Mouse (Mus musculus) heart, embryonic 13.5 days (tissue): Measurements from ENCODE around the gene Fpgs. TPM values are rescaled to one million over a fixed set of nuclear protein-coding genes. Genes with fewer than 3 reads are reported as not detected.
A peak's percentile ranks its signal among the peaks of the same experiment; 100 is the strongest.

Experiments used
- ATAC-seq: fragments of 200-750 bp; cut with Nextera tagmentation; 2 replicates; pipeline ENCODE4 v1.8.0; 2017; ENCODE audit warnings: moderate TSS enrichment; ENCODE audit not compliant: insufficient number of reproducible peaks, low FRiP score, low TSS enrichment; ENCODE audit errors: extremely low read depth
- H3K27ac ChIP-seq: fragments of 300-500 bp; sonication (generic); replicated peaks from 2 replicates; pipeline ENCODE4 v1.5.1; 2015; ENCODE audit warnings: moderate library complexity, mild to moderate bottlenecking, inconsistent platforms
- H3K27me3 ChIP-seq: fragments of 300-500 bp; sonication (generic); replicated peaks from 2 replicates; pipeline ENCODE4 v1.6.1; 2015; ENCODE audit warnings: mild to moderate bottlenecking, inconsistent platforms
- H3K36me3 ChIP-seq: fragments of 300-500 bp; sonication (generic); 2 replicates; pipeline ENCODE4 v1.6.1; 2015; ENCODE audit warnings: mild to moderate bottlenecking, inconsistent platforms
- H3K4me1 ChIP-seq: fragments of 300-500 bp; sonication (generic); 2 replicates; pipeline ENCODE4 v1.6.1; 2015; ENCODE audit warnings: inconsistent platforms
- H3K4me2 ChIP-seq: fragments of 300-500 bp; sonication (generic); 2 replicates; pipeline ENCODE4 v1.6.1; 2015; ENCODE audit warnings: inconsistent platforms, mild to moderate bottlenecking, moderate library complexity
- H3K4me3 ChIP-seq: fragments of 300-500 bp; sonication (generic); 2 replicates; pipeline ENCODE4 v1.5.1; 2015; ENCODE audit warnings: moderate library complexity, mild to moderate bottlenecking, inconsistent platforms
- H3K9ac ChIP-seq: fragments of 300-500 bp; sonication (generic); 2 replicates; pipeline ENCODE4 v1.6.1; 2015; ENCODE audit warnings: inconsistent platforms, mild to moderate bottlenecking, moderate library complexity
- H3K9me3 ChIP-seq: fragments of 300-500 bp; sonication (generic); 2 replicates; pipeline ENCODE4 v1.6.1; 2016; ENCODE audit warnings: inconsistent platforms
- WGBS: fragments of 180-500 bp; shearing (Covaris S2); methylation state at CpG from one replicate; pipeline ENCODE4 v1.1.7; 2015; ENCODE audit warnings: mixed read lengths; 5-methylcytosine and 5-hydroxymethylcytosine counted together
- polyA plus RNA-seq: library from polyadenylated mRNA; unstranded; fragments of >200 nt; fragmentation: Nextera tagmentation; extraction: Ambion mirVana; gene quantifications from 2 replicates; pipeline ENCODE4 v1.2.1, GENCODE M21; 2015

The Fpgs gene
- polyA plus RNA-seq, 1 experiment from 2014 or later = 21.3 TPM

DNA sequence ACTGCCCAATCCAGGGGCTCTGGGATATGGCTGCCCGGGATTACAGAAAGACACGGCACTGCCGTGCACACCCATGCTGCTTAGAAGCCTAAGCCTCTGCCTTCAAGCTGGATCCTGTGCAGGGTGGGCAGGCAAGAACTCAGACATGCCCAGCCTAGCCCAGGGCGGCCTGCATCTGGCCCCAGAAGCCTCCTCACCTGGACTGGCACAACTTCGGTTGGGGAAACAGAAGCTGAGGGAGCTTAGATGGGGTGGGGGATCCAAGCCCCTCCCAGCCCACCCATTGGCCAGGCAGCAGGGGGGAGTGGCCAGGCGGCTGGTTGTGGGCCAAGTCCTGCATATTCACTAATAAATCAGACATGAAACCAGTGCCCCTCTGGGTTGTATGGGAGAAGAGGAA lies 22.2 kb downstream of the Fpgs start:
- 71% methylated on average over 6 of the region's 6 CpGs for WGBS
- Histone ChIP-seq H3K9ac (no peak overlapping the region), H3K9me3 (no peaks in the 10 kb centered on the region), H3K27ac (0 out of 2 replicates have a peak overlapping the region, but pooled peaks have one; percentile 85), H3K27me3 (no peaks in the 10 kb centered on the region), H3K4me1 (peaks cover 33% of the 10 kb centered on the region), H3K4me2 (no peak overlapping the region), H3K4me3 (no peak overlapping the region), H3K36me3 (peaks cover 98% of the 10 kb centered on the region)
- no peak for ATAC-seq

DNA sequence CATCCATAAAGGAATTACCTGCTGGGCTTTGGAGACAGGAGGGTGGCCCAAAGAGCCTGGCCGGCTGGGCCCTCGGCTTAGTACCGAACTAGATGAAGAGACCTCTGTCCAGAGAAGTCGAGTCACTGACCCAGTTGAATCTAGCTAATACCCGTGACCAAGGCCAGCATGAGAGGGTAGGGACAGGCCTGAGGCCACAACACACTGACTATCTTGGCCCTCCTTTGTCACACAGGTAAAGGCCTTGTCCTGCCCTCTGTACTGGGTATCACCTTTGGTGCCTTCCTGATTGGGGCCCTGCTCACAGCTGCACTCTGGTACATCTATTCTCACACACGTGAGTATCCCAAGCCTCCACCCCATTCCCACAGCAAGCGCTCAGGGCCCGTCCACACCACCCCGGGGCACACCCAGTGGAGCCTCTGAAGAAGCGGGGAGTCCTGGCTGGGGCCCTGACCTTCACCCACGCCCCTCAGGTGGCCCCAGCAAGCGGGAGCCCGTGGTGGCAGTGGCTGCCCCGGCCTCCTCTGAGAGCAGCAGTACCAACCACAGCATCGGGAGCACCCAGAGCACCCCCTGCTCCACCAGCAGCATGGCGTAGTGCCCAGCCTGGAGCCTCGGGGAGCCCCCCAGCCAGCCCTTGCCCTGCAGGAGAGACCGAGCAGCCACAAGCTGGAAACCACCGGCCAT lies 22.8 kb downstream of the Fpgs start:
- Histone ChIP-seq H3K4me2 (no peak overlapping the region), H3K27ac (peak overlapping the region; percentile 85), H3K36me3 (peaks cover 98% of the 10 kb centered on the region), H3K9ac (peak overlapping the region; percentile 64; the same call in 1 of the 2 replicates), H3K4me1 (peaks cover 33% of the 10 kb centered on the region), H3K4me3 (no peak overlapping the region), H3K27me3 (no peaks in the 10 kb centered on the region), H3K9me3 (no peaks in the 10 kb centered on the region)
- WGBS = 88% methylated on average over 19 of the region's 19 CpGs
- no peak; the same call in 1 of the 2 replicates for ATAC-seq

- no peaks in the 10 kb centered on the region for H3K9me3 ChIP-seq
Measured at GRCm38 (mm10) chr2:32680051-32680451, 23.9 kb downstream of the Fpgs start.

DNA sequence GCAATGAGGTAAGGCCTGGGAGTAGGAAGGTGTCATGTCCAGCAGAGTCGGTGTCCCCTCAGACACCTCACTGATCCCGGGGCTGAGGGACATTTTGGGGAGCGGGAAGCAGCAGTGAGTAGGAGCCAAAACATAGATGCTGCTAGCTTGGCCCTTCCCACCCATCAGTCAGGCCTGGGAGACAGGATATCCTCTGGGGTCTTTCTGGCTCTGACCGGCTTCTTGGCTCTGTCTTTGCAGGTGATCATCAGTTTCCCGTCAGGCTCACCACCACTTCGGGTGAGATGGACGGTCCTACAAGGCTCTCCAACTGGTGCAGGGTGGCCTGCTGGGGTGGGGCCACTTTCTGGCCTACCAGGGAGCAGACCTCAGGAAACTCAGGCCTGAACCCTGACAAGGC lies 26.3 kb downstream of the Fpgs start:
- no peak for ATAC-seq

More at GRCm38 (mm10) chr2:32680051-32680451, 23.9 kb downstream of the Fpgs start:
- Histone ChIP-seq H3K4me2 (no peak overlapping the region), H3K4me1 (peaks cover 33% of the 10 kb centered on the region), H3K9ac (peak overlapping the region; percentile 64), H3K27me3 (no peaks in the 10 kb centered on the region), H3K27ac (peak overlapping the region; percentile 85), H3K36me3 (peaks cover 98% of the 10 kb centered on the region), H3K4me3 (no peak overlapping the region)
- WGBS = 19% methylated on average over 7 of the region's 7 CpGs
- 0 out of 2 replicates have a peak, but pooled peaks have one; percentile 26 for ATAC-seq

GRCm38 (mm10) chr2:32676821-32677220 lies 27.1 kb downstream of the Fpgs start:
- H3K27me3 ChIP-seq = no peaks in the 10 kb centered on the region
- H3K4me3 ChIP-seq = no peak overlapping the region
- H3K9me3 ChIP-seq = no peaks in the 10 kb centered on the region
- no peak for ATAC-seq
- H3K9ac ChIP-seq = no peak overlapping the region
- H3K36me3 ChIP-seq = peaks cover 98% of the 10 kb centered on the region
- WGBS = 88% methylated on average over 3 of the region's 3 CpGs
- H3K4me1 ChIP-seq = peaks cover 50% of the 10 kb centered on the region
- no peak overlapping the region for H3K27ac ChIP-seq
- no peak overlapping the region for H3K4me2 ChIP-seq

More for the DNA sequence above, 26.3 kb downstream of the Fpgs start:
- Histone ChIP-seq H3K27ac (no peak overlapping the region), H3K36me3 (peaks cover 98% of the 10 kb centered on the region), H3K9ac (no peak overlapping the region), H3K4me2 (no peak overlapping the region), H3K27me3 (no peaks in the 10 kb centered on the region), H3K4me1 (peaks cover 44% of the 10 kb centered on the region), H3K9me3 (no peaks in the 10 kb centered on the region), H3K4me3 (no peak overlapping the region)
- WGBS = 84% methylated on average over 7 of the region's 7 CpGs

DNA sequence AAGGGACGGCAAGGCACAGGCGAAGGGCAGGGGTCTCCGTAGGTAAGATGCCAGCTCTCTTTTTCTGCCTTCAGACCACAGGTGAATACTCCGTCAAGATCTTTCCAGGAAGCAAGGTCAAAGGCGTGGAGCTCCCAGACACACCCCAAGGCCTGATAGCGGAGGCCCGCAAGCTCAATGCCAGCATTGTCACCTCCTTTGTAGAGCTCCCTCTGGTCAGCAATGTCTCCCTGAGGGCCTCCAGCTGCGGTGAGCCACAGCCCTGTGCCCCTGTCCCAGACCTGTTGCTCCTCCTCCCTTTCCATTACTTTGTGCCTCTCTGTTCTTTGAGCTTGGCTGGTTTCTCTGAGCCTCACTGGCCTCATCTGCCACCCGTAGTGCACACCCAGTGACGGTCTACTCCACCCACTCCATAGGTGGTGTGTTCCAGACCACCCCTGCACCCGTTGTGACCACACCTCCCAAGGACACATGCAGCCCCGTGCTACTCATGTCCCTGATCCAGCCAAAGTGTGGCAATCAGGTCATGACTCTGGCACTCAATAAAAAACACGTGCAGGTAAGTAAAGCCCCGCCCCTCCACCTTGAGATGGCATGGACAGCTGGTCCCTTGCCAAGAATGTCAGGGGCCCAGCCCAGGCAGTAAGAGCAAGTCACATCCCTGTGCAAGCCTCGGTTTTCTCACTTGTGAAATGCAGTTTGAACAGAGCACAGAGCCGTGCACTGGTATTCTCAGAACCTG lies 30.6 kb downstream of the Fpgs start:
- Histone ChIP-seq H3K4me2 (no peak overlapping the region), H3K27ac (no peak overlapping the region), H3K4me1 (peaks cover 35% of the 10 kb centered on the region), H3K4me3 (no peak overlapping the region), H3K27me3 (no peaks in the 10 kb centered on the region), H3K9ac (no peak overlapping the region), H3K36me3 (peaks cover 93% of the 10 kb centered on the region), H3K9me3 (no peaks in the 10 kb centered on the region)
- ATAC-seq = no peak
- 72% methylated on average over 16 of the region's 16 CpGs for WGBS

GRCm38 (mm10) chr2:32671907-32672595 lies 31.9 kb downstream of the Fpgs start:
- no peak overlapping the region for H3K4me2 ChIP-seq
- peaks cover 80% of the 10 kb centered on the region for H3K36me3 ChIP-seq
- H3K9ac ChIP-seq = no peak overlapping the region
- peak overlapping the region; percentile 25; the same call in 1 of the 2 replicates for H3K27ac ChIP-seq
- H3K9me3 ChIP-seq = no peaks in the 10 kb centered on the region
- no peaks in the 10 kb centered on the region for H3K27me3 ChIP-seq
- no peak for ATAC-seq
- WGBS = 58% methylated on average over 9 of the region's 9 CpGs
- peaks cover 47% of the 10 kb centered on the region for H3K4me1 ChIP-seq
- H3K4me3 ChIP-seq = no peak overlapping the region

DNA sequence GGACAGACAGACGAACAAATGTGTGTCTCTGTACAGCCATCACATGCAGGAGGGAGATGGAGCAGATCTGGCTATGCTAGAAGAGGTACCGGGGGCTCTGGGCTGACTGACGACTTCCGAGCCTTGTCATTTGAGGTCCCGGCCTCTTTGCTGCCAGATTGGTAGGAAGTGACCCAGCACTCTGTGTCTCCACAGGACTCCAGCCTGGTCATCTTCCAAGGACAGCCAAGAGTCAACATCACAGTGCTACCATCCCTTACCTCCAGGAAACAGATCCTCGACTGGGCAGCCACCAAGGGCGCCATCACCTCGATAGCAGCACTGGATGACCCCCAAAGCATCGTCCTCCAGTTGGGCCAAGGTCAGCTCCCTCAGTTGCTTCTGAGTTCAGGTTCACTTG lies 32.8 kb downstream of the Fpgs start:
- H3K4me1 ChIP-seq = peaks cover 51% of the 10 kb centered on the region
- peaks cover 75% of the 10 kb centered on the region for H3K36me3 ChIP-seq
- ATAC-seq = no peak
- peak overlapping the region; percentile 25; the same call in 1 of the 2 replicates for H3K27ac ChIP-seq
- H3K9ac ChIP-seq = no peak overlapping the region
- H3K4me2 ChIP-seq = no peak overlapping the region
- H3K4me3 ChIP-seq = no peak overlapping the region
- no peaks in the 10 kb centered on the region for H3K9me3 ChIP-seq
- H3K27me3 ChIP-seq = no peaks in the 10 kb centered on the region
- 79% methylated on average over 9 of the region's 9 CpGs for WGBS

- Histone ChIP-seq H3K36me3 (peaks cover 69% of the 10 kb centered on the region), H3K9me3 (no peaks in the 10 kb centered on the region), H3K4me1 (peaks cover 64% of the 10 kb centered on the region), H3K27ac (peak overlapping the region; percentile 22; the same call in 1 of the 2 replicates), H3K4me2 (no peak overlapping the region), H3K9ac (0 out of 2 replicates have a peak overlapping the region, but pooled peaks have one; percentile 14), H3K4me3 (no peak overlapping the region), H3K27me3 (no peaks in the 10 kb centered on the region)
- no peak for ATAC-seq
- WGBS = 45% methylated on average over 3 of the region's 3 CpGs
Measured at GRCm38 (mm10) chr2:32669876-32670275, 34.1 kb downstream of the Fpgs start.

DNA sequence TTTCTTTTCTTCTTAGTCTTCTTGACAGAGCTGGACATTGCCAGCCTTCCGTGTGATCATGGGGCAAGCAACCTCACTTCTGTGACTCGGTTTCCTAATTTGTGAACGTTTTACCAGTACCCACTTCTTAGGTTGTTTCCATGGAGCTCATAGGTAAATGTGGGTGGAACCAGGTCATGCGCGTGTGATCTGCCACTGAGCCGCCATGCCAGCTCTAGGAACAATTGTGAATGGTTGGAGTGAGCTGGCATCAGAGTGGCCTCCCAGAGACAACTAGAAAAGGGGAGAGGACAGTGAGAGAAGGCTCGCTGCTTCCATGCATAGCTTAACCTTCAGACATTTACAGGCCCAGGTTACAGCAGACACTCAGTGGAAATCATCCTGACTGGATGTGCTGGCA lies 35.8 kb downstream of the Fpgs start:
- no peak overlapping the region for H3K4me3 ChIP-seq
- H3K27ac ChIP-seq = peak overlapping the region; percentile 90
- H3K27me3 ChIP-seq = no peaks in the 10 kb centered on the region
- peaks cover 53% of the 10 kb centered on the region for H3K36me3 ChIP-seq
- no peak for ATAC-seq
- H3K9me3 ChIP-seq = no peaks in the 10 kb centered on the region
- 78% methylated on average over 7 of the region's 7 CpGs for whole genome bisulfite sequencing
- H3K4me2 ChIP-seq = peak overlapping the region; percentile 5; the same call in 1 of the 2 replicates
- H3K4me1 ChIP-seq = peaks cover 64% of the 10 kb centered on the region
- peak overlapping the region; percentile 61 for H3K9ac ChIP-seq

DNA sequence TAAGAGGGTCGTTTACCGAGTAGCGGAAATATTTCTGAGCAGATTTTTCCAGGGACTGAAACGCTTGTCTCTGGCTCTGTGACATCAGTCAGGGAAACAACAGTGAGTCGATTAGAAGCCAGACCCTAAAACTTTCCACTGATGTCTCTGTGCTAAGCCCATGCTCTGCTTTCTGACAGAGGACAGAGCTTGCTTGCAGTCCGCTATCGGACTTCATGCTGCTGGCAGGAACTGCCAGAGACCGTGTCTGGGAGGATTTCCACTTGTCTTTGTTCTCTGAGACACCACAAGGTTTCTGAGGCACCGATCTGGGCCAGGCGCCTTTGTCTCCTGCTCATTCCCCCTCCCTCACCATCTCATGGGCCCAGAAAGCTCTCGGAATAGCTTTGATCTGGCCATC lies 36.2 kb downstream of the Fpgs start:
- Histone ChIP-seq H3K4me3 (no peak overlapping the region), H3K27me3 (no peaks in the 10 kb centered on the region), H3K36me3 (peaks cover 49% of the 10 kb centered on the region), H3K27ac (peak overlapping the region; percentile 90), H3K4me1 (peaks cover 60% of the 10 kb centered on the region), H3K9me3 (no peaks in the 10 kb centered on the region), H3K4me2 (peak overlapping the region; percentile 5; the same call in 1 of the 2 replicates), H3K9ac (peak overlapping the region; percentile 61)
- 20% methylated on average over 11 of the region's 11 CpGs for WGBS
- ATAC-seq = peak; percentile 50; the same call in 1 of the 2 replicates
